Mouse (Mus musculus): ENCODE measurements at regions not wholly inside any gene's neighbourhood (a gene's known extent, or its start where the extent isn't known, plus 50 kb on each side); places are given as distances from the start of the nearest gene placed in this dataset.

DNA sequence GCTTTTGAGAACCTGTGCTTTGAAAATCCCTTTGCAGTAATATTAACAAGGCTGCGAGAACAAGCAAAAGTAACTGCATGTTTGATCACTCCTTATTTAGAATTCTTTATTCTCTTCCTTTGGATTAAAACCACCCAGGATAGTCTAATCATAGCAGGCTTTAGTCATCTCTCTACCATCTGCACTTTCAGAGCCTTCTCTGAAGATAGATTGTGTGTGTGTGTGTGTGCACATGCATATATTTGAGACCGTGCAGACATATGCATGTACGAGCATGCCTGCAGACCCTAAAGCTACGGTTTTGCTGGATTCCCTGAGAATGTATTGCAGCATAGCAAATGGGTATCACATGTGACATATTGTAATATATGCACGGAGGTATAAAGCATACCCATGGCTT lies 77.5 kb upstream of the Camk1g start:
- Histone ChIP-seq H3K4me2 (ENCODE audit: low read depth, low read length) (no peak overlapping the region), H3K9me3 (ENCODE audit: control insufficient read depth, low read length) (no peaks in the 10 kb centered on the region), H3K4me3 (ENCODE audit: low read length) (no peak overlapping the region), H3K27ac (ENCODE audit: low read length) (no peak overlapping the region), H3K4me1 (replicated peaks; ENCODE audit: control insufficient read depth, insufficient read depth, low read length) (peaks cover 34% of the 10 kb centered on the region), H3K27me3 (ENCODE audit: control insufficient read depth, insufficient read depth, low read depth, low read length) (no peaks in the 10 kb centered on the region), H3K9ac (ENCODE audit: low read length) (no peak overlapping the region), H3K36me3 (ENCODE audit: control insufficient read depth, insufficient read depth, low read length) (no peaks in the 10 kb centered on the region)
- 85% methylated on average over 5 of the region's 5 CpGs for WGBS
- ATAC-seq (ENCODE audit: low read depth) = no peak

DNA sequence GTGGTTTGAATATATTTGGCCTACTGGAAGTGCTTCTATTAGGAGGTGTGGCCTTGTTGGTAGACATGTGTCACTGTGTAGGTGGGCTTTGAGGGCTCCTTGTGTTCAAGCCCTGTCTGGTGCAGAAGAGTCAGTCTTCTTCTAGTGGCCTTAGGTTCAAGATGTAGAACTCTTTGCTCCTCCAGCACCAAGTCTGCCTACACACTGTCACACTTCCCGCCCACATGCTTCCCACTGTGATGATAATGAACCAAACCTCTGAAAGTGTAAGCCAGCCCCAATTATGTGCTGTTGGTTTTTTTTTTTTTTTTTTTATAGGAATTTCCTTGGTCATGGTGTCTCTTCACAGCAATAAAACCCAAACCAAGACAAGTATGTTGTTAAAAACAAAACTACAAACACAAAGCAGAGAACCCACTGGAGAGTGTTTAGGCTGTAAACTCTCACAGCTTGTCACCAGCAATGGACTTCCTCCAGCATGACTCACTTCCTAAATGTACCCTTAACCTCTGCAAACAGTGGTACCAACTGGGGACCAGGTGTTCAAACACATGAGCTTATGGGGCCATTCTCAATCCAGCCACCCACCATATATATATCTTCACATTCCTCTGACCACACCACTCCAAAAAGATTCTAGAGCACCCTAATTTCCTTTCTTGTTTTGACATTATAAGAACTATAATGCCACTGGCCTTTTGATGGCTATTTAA lies 74.0 kb upstream of the Camk1g start:
- Histone ChIP-seq H3K27me3 (ENCODE audit: control insufficient read depth, insufficient read depth, low read depth, low read length) (no peaks in the 10 kb centered on the region), H3K36me3 (ENCODE audit: control insufficient read depth, insufficient read depth, low read length) (no peaks in the 10 kb centered on the region), H3K27ac (ENCODE audit: low read length) (no peak overlapping the region), H3K9me3 (ENCODE audit: control insufficient read depth, low read length) (no peaks in the 10 kb centered on the region), H3K4me3 (ENCODE audit: low read length) (no peak overlapping the region), H3K4me1 (replicated peaks; ENCODE audit: control insufficient read depth, insufficient read depth, low read length) (peaks cover 6% of the 10 kb centered on the region), H3K9ac (ENCODE audit: low read length) (no peak overlapping the region), H3K4me2 (ENCODE audit: low read depth, low read length) (no peak overlapping the region)
- no peak for ATAC-seq (ENCODE audit: low read depth)
- WGBS = 89% methylated on average over 1 of the region's 1 CpGs

DNA sequence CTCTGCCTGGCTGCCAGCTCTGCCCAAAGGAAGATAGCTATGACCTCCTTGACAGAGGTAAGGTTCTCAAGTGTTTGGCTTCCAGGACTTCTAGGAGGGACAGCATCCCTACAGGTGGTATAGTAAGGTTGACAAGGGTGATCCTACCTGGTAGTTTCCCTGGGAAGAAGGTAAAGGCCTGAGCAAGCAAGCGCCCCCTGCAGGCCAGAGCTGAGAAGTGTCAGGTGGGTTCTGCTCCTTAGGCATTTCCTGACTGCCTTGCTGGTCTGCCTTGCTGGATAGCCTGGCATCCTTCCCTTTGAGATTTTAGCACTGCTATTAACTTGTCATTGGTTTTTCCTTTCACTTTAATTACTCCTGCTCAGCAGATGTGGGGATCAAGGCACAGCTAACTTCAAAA lies 70.4 kb upstream of the Camk1g start:
- Histone ChIP-seq H3K36me3 (ENCODE audit: control insufficient read depth, insufficient read depth, low read length) (no peaks in the 10 kb centered on the region), H3K27me3 (ENCODE audit: control insufficient read depth, insufficient read depth, low read depth, low read length) (no peaks in the 10 kb centered on the region), H3K4me3 (ENCODE audit: low read length) (no peak overlapping the region), H3K4me1 (replicated peaks; ENCODE audit: control insufficient read depth, insufficient read depth, low read length) (no peaks in the 10 kb centered on the region), H3K9me3 (ENCODE audit: control insufficient read depth, low read length) (no peaks in the 10 kb centered on the region), H3K27ac (ENCODE audit: low read length) (no peak overlapping the region), H3K4me2 (ENCODE audit: low read depth, low read length) (no peak overlapping the region), H3K9ac (ENCODE audit: low read length) (no peak overlapping the region)
- 0% methylated on average over 1 of the region's 1 CpGs for WGBS
- ATAC-seq (ENCODE audit: low read depth) = no peak

DNA sequence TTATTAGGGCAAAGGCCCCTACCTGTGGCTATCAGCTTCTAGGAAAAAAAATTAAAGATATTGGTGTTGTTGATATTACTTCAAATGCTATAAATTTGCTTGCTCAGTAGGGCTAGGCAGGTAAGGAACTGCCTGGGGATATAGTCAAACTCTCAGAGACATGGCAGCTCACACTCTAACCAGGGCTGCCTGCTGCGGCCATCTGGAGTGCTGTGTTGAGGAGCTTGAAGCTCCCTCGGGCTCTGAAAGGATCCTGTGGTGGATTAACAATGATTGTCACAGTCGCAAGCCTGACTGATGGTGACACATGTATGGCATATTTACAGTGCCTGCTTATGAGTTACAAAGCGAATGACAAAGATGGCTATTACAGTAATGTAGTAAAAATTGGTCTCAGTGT lies 64.2 kb upstream of the Camk1g start:
- Histone ChIP-seq H3K9me3 (ENCODE audit: control insufficient read depth, low read length) (no peaks in the 10 kb centered on the region), H3K4me2 (ENCODE audit: low read depth, low read length) (no peak overlapping the region), H3K27me3 (ENCODE audit: control insufficient read depth, insufficient read depth, low read depth, low read length) (no peaks in the 10 kb centered on the region), H3K9ac (ENCODE audit: low read length) (no peak overlapping the region), H3K27ac (ENCODE audit: low read length) (no peak overlapping the region), H3K4me3 (ENCODE audit: low read length) (no peak overlapping the region), H3K4me1 (replicated peaks; ENCODE audit: control insufficient read depth, insufficient read depth, low read length) (no peaks in the 10 kb centered on the region), H3K36me3 (ENCODE audit: control insufficient read depth, insufficient read depth, low read length) (no peaks in the 10 kb centered on the region)
- ATAC-seq (ENCODE audit: low read depth) = no peak
- 70% methylated on average over 4 of the region's 4 CpGs for WGBS

DNA sequence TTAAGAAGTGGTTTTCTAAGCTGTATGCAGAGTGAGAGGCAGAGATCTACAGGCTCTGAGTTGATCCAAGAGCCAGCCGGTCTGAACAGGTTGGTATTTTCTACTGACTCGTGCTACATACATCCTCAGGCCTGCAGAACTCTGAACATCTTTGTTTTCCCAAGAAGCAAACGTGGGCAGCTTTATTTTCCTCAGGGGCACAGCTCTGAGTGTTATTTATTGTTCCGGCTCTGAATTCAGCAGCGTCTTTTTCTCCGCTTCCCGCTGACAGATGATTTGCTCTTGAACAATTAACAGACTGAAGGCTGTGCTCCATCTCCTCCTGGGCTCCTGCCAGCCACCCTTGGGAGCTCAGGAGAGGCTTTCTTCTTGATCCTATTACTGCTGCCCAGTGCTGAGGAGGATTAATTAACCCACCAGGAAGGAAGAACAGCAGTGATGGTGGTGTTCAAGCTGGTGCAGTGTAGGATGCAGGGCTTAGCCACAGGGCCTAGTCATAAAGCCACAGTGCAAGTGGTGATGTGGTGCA lies 63.5 kb upstream of the Camk1g start:
- no peak overlapping the region for H3K4me2 ChIP-seq (ENCODE audit: low read depth, low read length)
- no peaks in the 10 kb centered on the region for H3K27me3 ChIP-seq (ENCODE audit: control insufficient read depth, insufficient read depth, low read depth, low read length)
- 48% methylated on average over 7 of the region's 7 CpGs for WGBS
- H3K4me1 ChIP-seq (replicated peaks; ENCODE audit: control insufficient read depth, insufficient read depth, low read length) = no peaks in the 10 kb centered on the region
- H3K4me3 ChIP-seq (ENCODE audit: low read length) = no peak overlapping the region
- no peaks in the 10 kb centered on the region for H3K9me3 ChIP-seq (ENCODE audit: control insufficient read depth, low read length)
- H3K36me3 ChIP-seq (ENCODE audit: control insufficient read depth, insufficient read depth, low read length) = no peaks in the 10 kb centered on the region
- no peak overlapping the region for H3K9ac ChIP-seq (ENCODE audit: low read length)
- ATAC-seq (ENCODE audit: low read depth) = no peak
- no peak overlapping the region for H3K27ac ChIP-seq (ENCODE audit: low read length)

DNA sequence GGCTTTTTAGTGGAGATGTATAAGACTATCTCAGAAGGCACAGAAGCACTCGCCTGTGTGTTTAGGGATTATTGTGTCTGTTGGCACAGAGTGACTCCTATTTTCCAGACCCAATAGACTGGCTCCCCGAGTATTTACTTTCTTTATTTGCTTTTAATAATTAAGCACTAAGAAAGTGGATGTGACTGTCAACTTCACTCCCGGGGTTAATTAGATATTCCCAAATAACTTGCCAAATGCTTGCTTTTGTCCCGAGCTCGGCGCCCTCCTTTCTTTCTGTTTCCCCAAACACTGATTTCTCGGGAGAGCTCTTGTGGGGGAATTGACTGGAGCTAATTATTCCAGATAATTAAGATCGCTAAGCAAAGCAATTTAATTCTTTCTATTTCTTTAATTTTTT lies 60.1 kb upstream of the Camk1g start:
- Histone ChIP-seq H3K27me3 (ENCODE audit: control insufficient read depth, insufficient read depth, low read depth, low read length) (no peaks in the 10 kb centered on the region), H3K4me1 (replicated peaks; ENCODE audit: control insufficient read depth, insufficient read depth, low read length) (no peaks in the 10 kb centered on the region), H3K4me3 (ENCODE audit: low read length) (no peak overlapping the region), H3K9me3 (ENCODE audit: control insufficient read depth, low read length) (no peaks in the 10 kb centered on the region), H3K27ac (ENCODE audit: low read length) (no peak overlapping the region), H3K36me3 (ENCODE audit: control insufficient read depth, insufficient read depth, low read length) (no peaks in the 10 kb centered on the region), H3K9ac (ENCODE audit: low read length) (no peak overlapping the region), H3K4me2 (ENCODE audit: low read depth, low read length) (no peak overlapping the region)
- ATAC-seq (ENCODE audit: low read depth) = no peak
- WGBS = 57% methylated on average over 8 of the region's 8 CpGs

DNA sequence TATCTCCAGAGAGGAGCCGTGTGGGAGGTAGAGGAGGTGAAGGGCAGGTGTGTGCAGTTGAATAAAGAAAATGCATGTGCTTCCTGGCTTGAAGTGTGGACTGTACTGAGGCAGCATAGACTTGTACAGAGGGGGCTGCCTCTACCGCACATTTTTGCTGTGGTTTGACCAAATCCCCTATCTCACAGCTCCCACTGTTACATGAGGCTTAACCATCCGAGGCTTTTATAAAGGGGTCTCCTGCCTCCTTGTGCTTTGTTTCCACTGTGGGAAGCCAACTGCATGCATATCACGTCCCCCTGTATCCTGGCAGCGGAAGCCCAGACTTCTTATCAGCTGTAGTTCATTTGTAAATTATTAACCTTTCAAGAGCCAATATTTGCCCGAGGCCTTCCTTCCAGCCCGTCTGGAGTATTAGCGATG lies 53.6 kb upstream of the Camk1g start:
- Histone ChIP-seq H3K4me3 (ENCODE audit: low read length) (no peak overlapping the region), H3K9me3 (ENCODE audit: control insufficient read depth, low read length) (no peaks in the 10 kb centered on the region), H3K4me2 (ENCODE audit: low read depth, low read length) (0 out of 2 replicates have a peak overlapping the region, but pooled peaks have one; percentile 7), H3K27ac (ENCODE audit: low read length) (peak overlapping the region; percentile 76), H3K36me3 (ENCODE audit: control insufficient read depth, insufficient read depth, low read length) (no peaks in the 10 kb centered on the region), H3K4me1 (replicated peaks; ENCODE audit: control insufficient read depth, insufficient read depth, low read length) (peaks cover 21% of the 10 kb centered on the region), H3K27me3 (ENCODE audit: control insufficient read depth, insufficient read depth, low read depth, low read length) (no peaks in the 10 kb centered on the region), H3K9ac (ENCODE audit: low read length) (peak overlapping the region; percentile 21; the same call in 1 of the 2 replicates)
- 18% methylated on average over 8 of the region's 8 CpGs for WGBS
- peak; percentile 83 for ATAC-seq (ENCODE audit: low read depth)

DNA sequence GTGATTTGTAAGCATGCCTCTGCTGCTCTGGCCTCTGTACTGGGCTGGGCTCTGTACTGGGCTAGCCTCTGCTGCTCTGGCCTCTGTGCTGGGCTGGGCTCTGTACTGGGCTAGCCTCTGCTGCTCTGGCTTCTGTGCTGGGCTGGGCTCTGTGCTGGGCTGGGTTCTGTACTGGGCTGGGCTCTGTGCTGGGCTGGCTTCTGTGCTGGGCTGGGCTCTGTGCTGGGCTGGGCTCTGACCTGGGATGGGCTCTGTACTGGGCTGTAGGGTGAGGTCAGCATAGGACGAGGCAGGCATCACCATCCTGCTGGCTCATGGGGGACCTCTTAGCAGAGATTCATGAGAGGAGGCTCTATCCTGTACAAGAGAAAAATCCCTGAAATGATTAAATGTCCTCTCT lies 52.8 kb upstream of the Camk1g start:
- peaks cover 26% of the 10 kb centered on the region for H3K4me1 ChIP-seq (replicated peaks; ENCODE audit: control insufficient read depth, insufficient read depth, low read length)
- H3K36me3 ChIP-seq (ENCODE audit: control insufficient read depth, insufficient read depth, low read length) = no peaks in the 10 kb centered on the region
- H3K9me3 ChIP-seq (ENCODE audit: control insufficient read depth, low read length) = no peaks in the 10 kb centered on the region
- 55% methylated on average over 1 of the region's 1 CpGs for WGBS
- H3K9ac ChIP-seq (ENCODE audit: low read length) = no peak overlapping the region
- H3K4me3 ChIP-seq (ENCODE audit: low read length) = no peak overlapping the region
- ATAC-seq (ENCODE audit: low read depth) = peak; percentile 27; the same call in 1 of the 2 replicates
- H3K27ac ChIP-seq (ENCODE audit: low read length) = peak overlapping the region; percentile 76
- no peaks in the 10 kb centered on the region for H3K27me3 ChIP-seq (ENCODE audit: control insufficient read depth, insufficient read depth, low read depth, low read length)
- H3K4me2 ChIP-seq (ENCODE audit: low read depth, low read length) = no peak overlapping the region

DNA sequence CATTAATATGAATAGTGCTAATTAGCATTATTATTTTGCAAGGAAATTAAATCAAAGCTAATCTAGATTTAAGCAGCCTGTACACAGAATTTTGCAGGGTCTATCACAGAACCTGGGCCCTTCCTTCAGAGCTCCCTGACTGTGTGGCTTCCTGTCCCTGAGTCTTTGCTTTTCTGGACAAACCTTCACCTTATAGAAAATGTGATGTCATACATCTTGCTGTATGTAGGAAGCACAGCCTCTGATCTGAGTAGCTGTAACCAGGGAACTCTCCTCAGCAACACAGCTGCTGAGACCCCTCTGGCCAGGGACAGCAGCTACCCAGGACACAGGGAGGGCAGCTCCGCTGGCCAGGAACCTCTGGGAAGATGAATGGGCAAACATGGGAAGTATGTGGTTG lies 51.7 kb upstream of the Camk1g start:
- WGBS = 77% methylated on average over 1 of the region's 1 CpGs
- Histone ChIP-seq H3K9me3 (ENCODE audit: control insufficient read depth, low read length) (no peaks in the 10 kb centered on the region), H3K27me3 (ENCODE audit: control insufficient read depth, insufficient read depth, low read depth, low read length) (no peaks in the 10 kb centered on the region), H3K4me2 (ENCODE audit: low read depth, low read length) (no peak overlapping the region), H3K36me3 (ENCODE audit: control insufficient read depth, insufficient read depth, low read length) (no peaks in the 10 kb centered on the region), H3K9ac (ENCODE audit: low read length) (no peak overlapping the region), H3K27ac (ENCODE audit: low read length) (no peak overlapping the region), H3K4me3 (ENCODE audit: low read length) (no peak overlapping the region), H3K4me1 (replicated peaks; ENCODE audit: control insufficient read depth, insufficient read depth, low read length) (peaks cover 26% of the 10 kb centered on the region)
- no peak for ATAC-seq (ENCODE audit: low read depth)
